ENCODE assay signal across 22 mouse cellular contexts in the genomic region with DNA sequence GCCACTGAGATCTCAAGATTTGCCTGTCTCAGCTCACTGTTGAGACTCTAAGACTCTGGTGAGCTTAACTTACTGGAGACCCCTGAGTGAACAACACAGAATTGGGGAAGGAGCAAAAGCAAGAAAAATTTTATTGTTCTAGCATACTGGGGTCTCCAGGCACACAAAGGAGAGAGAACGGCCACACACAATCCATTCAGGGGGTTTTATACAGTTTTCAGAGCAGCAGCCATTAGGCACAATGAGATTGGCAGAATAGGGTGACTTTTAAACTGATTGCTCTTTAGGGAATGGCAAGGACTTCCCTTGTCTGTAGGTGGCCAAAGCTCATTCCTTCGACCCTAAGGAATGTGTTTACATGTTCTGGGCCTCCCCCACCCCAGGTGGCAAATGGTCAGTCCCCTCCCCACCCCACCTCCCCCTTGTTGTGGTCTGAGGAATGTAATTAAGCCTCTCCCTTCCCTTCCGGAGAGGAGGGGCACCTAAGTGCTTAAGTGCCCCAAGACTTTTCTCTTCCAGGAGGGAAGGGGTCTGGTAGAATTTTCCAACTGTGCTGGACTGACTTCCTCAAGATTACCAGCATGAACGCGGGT.
DNase-seq lines count a peak whose midpoint lies in the region; ATAC-seq and TF ChIP-seq lines count a peak whose summit lies in the region.
"Had no signal": no experiment of that assay in that cellular context is flagged by ENCODE, and none has a peak within 500 bp of the region (broad histone marks: within the 10 kb centered on the region; RNA-seq: fewer than 3 reads in every experiment).

No protein-coding gene starts in this region.

- H3K4me1 ChIP-seq in ES-Bruce4 (ENCODE audit: control insufficient read depth, insufficient read depth, low read length) = peaks cover 3% of the 10 kb centered on the region
- H3K4me1 ChIP-seq in limb, embryonic 10.5 days = peaks cover 8% of the 10 kb centered on the region
- H3K4me1 ChIP-seq: hindbrain, embryonic 13.5 days; limb, embryonic 13.5 days; lung, embryonic 15.5 days; midbrain, embryonic 12.5 days; stomach, embryonic 15.5 days had no signal

- no peaks in the 10 kb centered on the region for H3K27me3 ChIP-seq in ES-Bruce4 (ENCODE audit: control insufficient read depth, insufficient read depth, low read length, poor library complexity, severe bottlenecking)
- no peaks in the 10 kb centered on the region for H3K27me3 ChIP-seq in limb, embryonic 10.5 days (ENCODE audit: low read depth, poor library complexity, severe bottlenecking)
- H3K27me3 ChIP-seq: hindbrain, embryonic 13.5 days; limb, embryonic 13.5 days; lung, embryonic 15.5 days; midbrain, embryonic 12.5 days; stomach, embryonic 15.5 days had no signal

- 16% methylated on average over 5 of the region's 5 CpGs for WGBS in limb, embryonic 10.5 days

- H3K9me3 ChIP-seq in ES-Bruce4 (replicated peaks; ENCODE audit: control insufficient read depth, insufficient read depth, low read length, poor library complexity, severe bottlenecking) = no peaks in the 10 kb centered on the region
- no peaks in the 10 kb centered on the region for H3K9me3 ChIP-seq in limb, embryonic 10.5 days (replicated peaks)
- H3K9me3 ChIP-seq: hindbrain, embryonic 13.5 days; limb, embryonic 13.5 days; lung, embryonic 15.5 days; midbrain, embryonic 12.5 days; stomach, embryonic 15.5 days had no signal

- no peak for TF ChIP-seq CTCF in ES-Bruce4 (IDR thresholded peaks at IDR 0.05; ENCODE audit: low read depth, low read length)

- no peak overlapping the region for H3K4me3 ChIP-seq in ES-Bruce4 (ENCODE audit: low read depth, low read length)
- no peak overlapping the region for H3K4me3 ChIP-seq in limb, embryonic 10.5 days
- H3K4me3 ChIP-seq: erythroblast, embryonic 14.5 days; hindbrain, embryonic 13.5 days; limb, embryonic 13.5 days; lung, embryonic 15.5 days; midbrain, embryonic 12.5 days; stomach, embryonic 15.5 days had no signal

- H3K27ac ChIP-seq in ES-Bruce4 (ENCODE audit: insufficient read depth, low read length) = peak overlapping the region; percentile 98
- H3K27ac ChIP-seq in limb, embryonic 10.5 days = peak overlapping the region; percentile 56
- H3K27ac ChIP-seq: hindbrain, embryonic 13.5 days; limb, embryonic 13.5 days; lung, embryonic 15.5 days; midbrain, embryonic 12.5 days; stomach, embryonic 15.5 days had no signal

- no peaks in the 10 kb centered on the region for H3K36me3 ChIP-seq in ES-Bruce4 (ENCODE audit: control insufficient read depth, insufficient read depth, low read length, poor library complexity, severe bottlenecking)
- H3K36me3 ChIP-seq in limb, embryonic 10.5 days = no peaks in the 10 kb centered on the region
- H3K36me3 ChIP-seq: hindbrain, embryonic 13.5 days; limb, embryonic 13.5 days; lung, embryonic 15.5 days; midbrain, embryonic 12.5 days; stomach, embryonic 15.5 days had no signal

- TF ChIP-seq POLR2A in ES-Bruce4 (IDR thresholded peaks at IDR 0.05; ENCODE audit: insufficient read depth, low read length) = no peak

- peak; percentile 96 for DNase-seq in R1 (ENCODE audit: low read depth, low spot score)
- peak; percentile 22 for DNase-seq in embryo, embryonic 11 days
- DNase-seq in limb, embryonic 10.5 days (ENCODE audit: low spot score) = peak; percentile 47
- DNase-seq in kidney, adult 18-20 months = no peak
- DNase-seq: adrenal gland, postnatal 25 days; cerebellum, adult 11-12 months; cerebellum, postnatal 10 days; heart, postnatal 36 days; kidney, postnatal 14 days; layer of hippocampus, adult 9-11 months; right cerebral cortex, postnatal 14 days had no signal

- TF ChIP-seq EP300 in ES-Bruce4 (IDR thresholded peaks at IDR 0.05; ENCODE audit: insufficient read depth, low read depth, low read length) = peak; percentile 95

- no peak for ATAC-seq in frontal cortex, adult (ENCODE audit: low TSS enrichment)
- ATAC-seq in inflammation-experienced regulatory T-cells, adult 6 months = no peak
- ATAC-seq: forebrain, embryonic 14.5 days; intestine, postnatal 0 days had no signal

- no peak overlapping the region for H3K9ac ChIP-seq in ES-Bruce4 (ENCODE audit: low read depth, poor library complexity, severe bottlenecking)
- H3K9ac ChIP-seq: hindbrain, embryonic 13.5 days; limb, embryonic 13.5 days; lung, embryonic 15.5 days; midbrain, embryonic 12.5 days; stomach, embryonic 15.5 days had no signal
